Mouse (Mus musculus) embryonic facial prominence, embryonic 13.5 days (tissue): ENCODE measurements around the gene Nfatc4. TPM values are rescaled to one million over a fixed set of nuclear protein-coding genes. Genes with fewer than 3 reads are reported as not detected.
A peak's percentile ranks its signal among the peaks of the same experiment; 100 is the strongest.

Experiments used
- ATAC-seq: fragments of 200-750 bp; cut with Nextera tagmentation; 2 replicates; pipeline ENCODE4 v1.8.0; 2017; ENCODE audit warnings: low read depth; ENCODE audit not compliant: insufficient number of reproducible peaks, insufficient read depth, low FRiP score, low TSS enrichment
- H3K27ac ChIP-seq: fragments of 300-500 bp; sonication (generic); 2 replicates; pipeline ENCODE4 v1.5.1; 2015; ENCODE audit warnings: moderate library complexity, mild to moderate bottlenecking, inconsistent platforms
- H3K27me3 ChIP-seq: fragments of 300-500 bp; sonication (generic); 2 replicates; pipeline ENCODE4 v1.6.1; 2015; ENCODE audit warnings: mild to moderate bottlenecking, inconsistent platforms
- H3K36me3 ChIP-seq: fragments of 300-500 bp; sonication (generic); 2 replicates; pipeline ENCODE4 v1.6.1; 2015; ENCODE audit warnings: mild to moderate bottlenecking, inconsistent platforms
- H3K4me1 ChIP-seq: fragments of 300-500 bp; sonication (generic); 2 replicates; pipeline ENCODE4 v1.6.1; 2015; ENCODE audit warnings: inconsistent platforms
- H3K4me2 ChIP-seq: fragments of 300-500 bp; sonication (generic); 2 replicates; pipeline ENCODE4 v1.6.1; 2015; ENCODE audit warnings: moderate library complexity, mild to moderate bottlenecking, inconsistent platforms
- H3K4me3 ChIP-seq: fragments of 300-500 bp; sonication (generic); 2 replicates; pipeline ENCODE4 v1.5.1; 2015; ENCODE audit warnings: mild to moderate bottlenecking, inconsistent platforms
- H3K9ac ChIP-seq: fragments of 300-500 bp; sonication (generic); 2 replicates; pipeline ENCODE4 v1.6.1; 2015; ENCODE audit warnings: mild to moderate bottlenecking, inconsistent platforms
- H3K9me3 ChIP-seq: fragments of 300-500 bp; sonication (generic); 2 replicates; pipeline ENCODE4 v1.6.1; 2016; ENCODE audit warnings: inconsistent platforms
- WGBS: fragments of 180-500 bp; shearing (Covaris S2); methylation state at CpG from one replicate; pipeline ENCODE4 v1.1.7; 2015; ENCODE audit warnings: mixed read lengths; 5-methylcytosine and 5-hydroxymethylcytosine counted together
- polyA plus RNA-seq: library from polyadenylated mRNA; unstranded; fragments of >200 nt; fragmentation: Nextera tagmentation; extraction: Ambion mirVana; gene quantifications from 2 replicates; pipeline ENCODE4 v1.2.1, GENCODE M21; 2015

The Nfatc4 gene
- polyA plus RNA-seq, 1 experiment from 2014 or later = 160 TPM

GRCm38 (mm10) chr14:55824001-55824480 lies 1.1 kb downstream of the Nfatc4 start:
- peaks cover 40% of the 10 kb centered on the region for H3K4me1 ChIP-seq
- H3K4me3 ChIP-seq = peak overlapping the region; percentile 86
- H3K27ac ChIP-seq = peak overlapping the region; percentile 100
- peak overlapping the region; percentile 94 for H3K4me2 ChIP-seq
- 1% methylated on average over 10 of the region's 10 CpGs for WGBS
- H3K27me3 ChIP-seq = no peaks in the 10 kb centered on the region
- no peaks in the 10 kb centered on the region for H3K9me3 ChIP-seq
- peaks cover 28% of the 10 kb centered on the region for H3K36me3 ChIP-seq
- no peak for ATAC-seq
- H3K9ac ChIP-seq = peak overlapping the region; percentile 78

GRCm38 (mm10) chr14:55824481-55825215 lies 1.7 kb downstream of the Nfatc4 start:
- peak overlapping the region; percentile 94 for H3K4me2 ChIP-seq
- no peaks in the 10 kb centered on the region for H3K9me3 ChIP-seq
- H3K27ac ChIP-seq = peak overlapping the region; percentile 100
- H3K9ac ChIP-seq = peak overlapping the region; percentile 97
- peaks cover 46% of the 10 kb centered on the region for H3K4me1 ChIP-seq
- H3K27me3 ChIP-seq = no peaks in the 10 kb centered on the region
- H3K36me3 ChIP-seq = peaks cover 34% of the 10 kb centered on the region
- peak; percentile 22 for ATAC-seq
- peak overlapping the region; percentile 86 for H3K4me3 ChIP-seq
- WGBS = under 1% methylated on average over 32 of the region's 32 CpGs

- ATAC-seq = no peak
- Histone ChIP-seq H3K9ac (peak overlapping the region; percentile 97), H3K9me3 (no peaks in the 10 kb centered on the region), H3K36me3 (peaks cover 42% of the 10 kb centered on the region), H3K27me3 (no peaks in the 10 kb centered on the region), H3K4me1 (peaks cover 54% of the 10 kb centered on the region), H3K4me2 (peak overlapping the region; percentile 94), H3K27ac (peak overlapping the region; percentile 100), H3K4me3 (peak overlapping the region; percentile 86)
- WGBS = under 1% methylated on average over 28 of the region's 37 CpGs
These were observed 2.5 kb downstream of the Nfatc4 start for GRCm38 (mm10) chr14:55825216-55826051.

- ATAC-seq = no peak
- Histone ChIP-seq H3K4me2 (peak overlapping the region; percentile 94), H3K9ac (peak overlapping the region; percentile 97), H3K27ac (peak overlapping the region; percentile 100), H3K36me3 (peaks cover 49% of the 10 kb centered on the region), H3K4me3 (peak overlapping the region; percentile 86), H3K4me1 (peaks cover 59% of the 10 kb centered on the region), H3K9me3 (no peaks in the 10 kb centered on the region), H3K27me3 (no peaks in the 10 kb centered on the region)
- WGBS = 3% methylated on average over 15 of the region's 15 CpGs
These were observed 3.2 kb downstream of the Nfatc4 start for GRCm38 (mm10) chr14:55826142-55826541.

- Histone ChIP-seq H3K9ac (peak overlapping the region; percentile 97), H3K4me2 (peak overlapping the region; percentile 94), H3K27ac (peak overlapping the region; percentile 100), H3K9me3 (no peaks in the 10 kb centered on the region), H3K27me3 (no peaks in the 10 kb centered on the region), H3K4me3 (peak overlapping the region; percentile 86), H3K36me3 (peaks cover 55% of the 10 kb centered on the region), H3K4me1 (peaks cover 63% of the 10 kb centered on the region)
- ATAC-seq = no peak
- 8% methylated on average over 41 of the region's 41 CpGs for WGBS
These were observed 3.8 kb downstream of the Nfatc4 start for GRCm38 (mm10) chr14:55826551-55827340.

- Histone ChIP-seq H3K27me3 (no peaks in the 10 kb centered on the region), H3K9me3 (no peaks in the 10 kb centered on the region), H3K4me2 (peak overlapping the region; percentile 94), H3K4me3 (peak overlapping the region; percentile 86), H3K27ac (no peak overlapping the region; the same call in 1 of the 2 replicates), H3K4me1 (peaks cover 66% of the 10 kb centered on the region), H3K36me3 (peaks cover 74% of the 10 kb centered on the region), H3K9ac (peak overlapping the region; percentile 97; the same call in 1 of the 2 replicates)
- no peak for ATAC-seq
- 22% methylated on average over 3 of the region's 3 CpGs for WGBS
These were observed 5.8 kb downstream of the Nfatc4 start for GRCm38 (mm10) chr14:55828716-55829263.

- no peaks in the 10 kb centered on the region for H3K9me3 ChIP-seq
- no peak overlapping the region for H3K27ac ChIP-seq
- peaks cover 82% of the 10 kb centered on the region for H3K36me3 ChIP-seq
- peaks cover 72% of the 10 kb centered on the region for H3K4me1 ChIP-seq
- ATAC-seq = no peak
- 78% methylated on average over 16 of the region's 16 CpGs for WGBS
- no peak overlapping the region for H3K4me3 ChIP-seq
- H3K4me2 ChIP-seq = no peak overlapping the region
- no peak overlapping the region; the same call in 1 of the 2 replicates for H3K9ac ChIP-seq
- no peaks in the 10 kb centered on the region for H3K27me3 ChIP-seq
These were observed 6.9 kb downstream of the Nfatc4 start for GRCm38 (mm10) chr14:55829854-55830253.

- H3K4me2 ChIP-seq = no peak overlapping the region
- no peaks in the 10 kb centered on the region for H3K27me3 ChIP-seq
- H3K4me1 ChIP-seq = peaks cover 77% of the 10 kb centered on the region
- H3K27ac ChIP-seq = no peak overlapping the region
- H3K36me3 ChIP-seq = peaks cover 82% of the 10 kb centered on the region
- no peaks in the 10 kb centered on the region for H3K9me3 ChIP-seq
- no peak for ATAC-seq
- H3K9ac ChIP-seq = no peak overlapping the region; the same call in 1 of the 2 replicates
- no peak overlapping the region for H3K4me3 ChIP-seq
- 76% methylated on average over 4 of the region's 4 CpGs for WGBS
These were observed 7.4 kb downstream of the Nfatc4 start for GRCm38 (mm10) chr14:55830331-55830730.

GRCm38 (mm10) chr14:55833126-55833525 lies 10.2 kb downstream of the Nfatc4 start:
- H3K9ac ChIP-seq = no peak overlapping the region
- peaks cover 68% of the 10 kb centered on the region for H3K4me1 ChIP-seq
- WGBS = 86% methylated on average over 4 of the region's 4 CpGs

GRCm38 (mm10) chr14:55834808-55835533 lies 12.0 kb downstream of the Nfatc4 start:
- Histone ChIP-seq H3K4me2 (no peak overlapping the region), H3K9me3 (no peaks in the 10 kb centered on the region), H3K9ac (no peak overlapping the region), H3K4me3 (no peak overlapping the region), H3K27ac (peak overlapping the region; percentile 30; the same call in 1 of the 2 replicates), H3K4me1 (peaks cover 50% of the 10 kb centered on the region), H3K36me3 (peaks cover 45% of the 10 kb centered on the region), H3K27me3 (no peaks in the 10 kb centered on the region)
- WGBS = 64% methylated on average over 5 of the region's 5 CpGs
- no peak for ATAC-seq

More at GRCm38 (mm10) chr14:55833126-55833525, 10.2 kb downstream of the Nfatc4 start:
- Histone ChIP-seq H3K27ac (peak overlapping the region; percentile 30), H3K36me3 (peaks cover 63% of the 10 kb centered on the region), H3K27me3 (no peaks in the 10 kb centered on the region), H3K9me3 (no peaks in the 10 kb centered on the region), H3K4me2 (no peak overlapping the region), H3K4me3 (no peak overlapping the region)
- no peak for ATAC-seq
